Mouse (Mus musculus) CH12.LX (cell line): ENCODE measurements around the gene Acsl1. TPM values are rescaled to one million over a fixed set of nuclear protein-coding genes. Genes with fewer than 3 reads are reported as not detected.
"Not testable (repeated sequence)": the region's sequence is repeated elsewhere in the genome, so short reads cannot be mapped to it uniquely, and the experiment has no call there.

ENCODE experiments used
- DNase-seq: peaks from one replicate; pipeline ENCODE4 v3.0.0-alpha.2; 2013; ENCODE audit errors: extremely low read depth
- H3K27ac ChIP-seq: 2 replicates; pipeline ENCODE4 v1.5.1; 2012; ENCODE audit warnings: low read depth, mild to moderate bottlenecking, control low read depth, moderate library complexity; ENCODE audit not compliant: insufficient read depth
- H3K27me3 ChIP-seq: replicated peaks from 2 replicates; pipeline ENCODE3; 2012; ENCODE audit warnings: inconsistent platforms
- H3K36me3 ChIP-seq, 2 experiments: replicated peaks in 1 of 2; 2 replicates each; pipeline versions ENCODE3 to v1.6.1; 2012; ENCODE audit warnings: inconsistent platforms in 1 of 2, low read length in 1 of 2, mild to moderate bottlenecking in 1 of 2, mixed read lengths in 1 of 2, moderate library complexity in 1 of 2; ENCODE audit not compliant: control insufficient read depth in 1 of 2, insufficient read depth in 1 of 2
- H3K4me1 ChIP-seq, 2 experiments: 2 replicates each; pipeline ENCODE4 v1.6.1; 2012; ENCODE audit warnings: inconsistent platforms in 1 of 2, moderate library complexity in 1 of 2; ENCODE audit not compliant: insufficient read depth in 2 of 2, control insufficient read depth in 1 of 2
- H3K4me2 ChIP-seq: 2 replicates; pipeline ENCODE4 v1.6.1; 2012; ENCODE audit warnings: low read depth, mild to moderate bottlenecking, control low read depth; ENCODE audit not compliant: poor library complexity, insufficient read depth, severe bottlenecking
- H3K4me3 ChIP-seq, 3 experiments: fragments of 150-350 bp in 1 of 3; sonication (generic) in 1 of 3; replicated peaks in 1 of 3; 2 replicates each; pipeline versions ENCODE3 to v1.5.1; 2011 to 2012; ENCODE audit warnings: low read depth in 2 of 3, low read length in 2 of 3, mild to moderate bottlenecking in 2 of 3, moderate library complexity in 2 of 3, control low read depth in 1 of 3, improper control_type of control experiment in 1 of 3, inconsistent platforms in 1 of 3, mixed read lengths in 1 of 3; ENCODE audit not compliant: poor library complexity in 1 of 3
- H3K79me2 ChIP-seq: replicated peaks from 2 replicates; pipeline ENCODE4 v1.6.1; 2012; ENCODE audit warnings: mild to moderate bottlenecking, moderate library complexity; ENCODE audit not compliant: control insufficient read depth, poor library complexity, insufficient read depth, severe bottlenecking; ENCODE audit errors: extremely low read depth
- H3K9ac ChIP-seq: 2 replicates; pipeline ENCODE4 v1.6.1; 2012; ENCODE audit warnings: low read depth, mild to moderate bottlenecking, control low read depth, moderate library complexity; ENCODE audit not compliant: insufficient read depth
- H3K9me3 ChIP-seq: replicated peaks from 2 replicates; pipeline ENCODE3; 2012; ENCODE audit warnings: low read length, inconsistent platforms, mixed read lengths
- CTCF ChIP-seq, 2 experiments: IDR thresholded peaks in 1 of 2; conservative IDR thresholded peaks in 1 of 2; 2 replicates each; pipeline ENCODE4 v1.5.1; 2011 to 2012; ENCODE audit warnings: low read depth in 2 of 2, low read length in 2 of 2, improper control_type of control experiment in 1 of 2, inconsistent platforms in 1 of 2, mild to moderate bottlenecking in 1 of 2, moderate library complexity in 1 of 2
- ELF1 ChIP-seq: IDR thresholded peaks from 2 replicates; pipeline ENCODE4 v1.6.1; 2014; ENCODE audit warnings: low read depth, mild to moderate bottlenecking, inconsistent platforms, low read length, improper control_type of control experiment
- ETS1 ChIP-seq: conservative IDR thresholded peaks from 2 replicates; pipeline ENCODE4 v1.6.1; 2012; ENCODE audit warnings: low read depth, mild to moderate bottlenecking, inconsistent platforms, low read length, improper control_type of control experiment, moderate library complexity
- GABPA ChIP-seq: IDR thresholded peaks from 2 replicates; pipeline ENCODE4 v1.6.1; 2012; ENCODE audit warnings: low read depth, low read length, improper control_type of control experiment, inconsistent platforms; ENCODE audit not compliant: insufficient replicate concordance
- HCFC1 ChIP-seq: IDR thresholded peaks from 2 replicates; pipeline ENCODE4 v1.6.1; 2012; ENCODE audit warnings: low read depth, mild to moderate bottlenecking, inconsistent platforms, low read length, improper control_type of control experiment
- IRF4 ChIP-seq: IDR thresholded peaks from 2 replicates; pipeline ENCODE4 v1.6.1; 2014; ENCODE audit warnings: low read depth, mild to moderate bottlenecking, inconsistent platforms, low read length, improper control_type of control experiment
- JUND ChIP-seq: conservative IDR thresholded peaks from 2 replicates; pipeline ENCODE4 v1.6.1; 2011; ENCODE audit warnings: low read depth, low read length, improper control_type of control experiment
- MAFK ChIP-seq: IDR thresholded peaks from 2 replicates; pipeline ENCODE4 v1.6.1; 2011; ENCODE audit warnings: low read length, improper control_type of control experiment; ENCODE audit not compliant: insufficient replicate concordance
- MAX ChIP-seq: IDR thresholded peaks from 2 replicates; pipeline ENCODE4 v1.6.1; 2011; ENCODE audit warnings: low read length, improper control_type of control experiment
- MAZ ChIP-seq: IDR thresholded peaks from 2 replicates; pipeline ENCODE4 v1.6.1; 2012; ENCODE audit warnings: low read depth, mild to moderate bottlenecking, inconsistent platforms, low read length, improper control_type of control experiment, moderate library complexity
- NRF1 ChIP-seq: IDR thresholded peaks from 2 replicates; pipeline ENCODE4 v1.6.1; 2014; ENCODE audit warnings: low read depth, mild to moderate bottlenecking, inconsistent platforms, low read length, improper control_type of control experiment, moderate library complexity
- RAD21 ChIP-seq: IDR thresholded peaks from 2 replicates; pipeline ENCODE4 v1.6.1; 2011; ENCODE audit warnings: low read depth, mild to moderate bottlenecking, low read length, improper control_type of control experiment, moderate library complexity
- RCOR1 ChIP-seq: conservative IDR thresholded peaks from 2 replicates; pipeline ENCODE4 v1.6.1; 2012; ENCODE audit warnings: low read depth, mild to moderate bottlenecking, inconsistent platforms, low read length, improper control_type of control experiment
- SIN3A ChIP-seq: IDR thresholded peaks from 2 replicates; pipeline ENCODE4 v1.6.1; 2012; ENCODE audit warnings: low read length, improper control_type of control experiment, inconsistent platforms
- SMC3 ChIP-seq: IDR thresholded peaks from 2 replicates; pipeline ENCODE4 v1.6.1; 2011; ENCODE audit warnings: low read depth, low read length, improper control_type of control experiment
- TBP ChIP-seq: conservative IDR thresholded peaks from 2 replicates; pipeline ENCODE4 v1.6.1; 2011; ENCODE audit warnings: low read depth, low read length, improper control_type of control experiment
- TCF12 ChIP-seq: IDR thresholded peaks from 2 replicates; pipeline ENCODE4 v1.6.1; 2014; ENCODE audit warnings: low read depth, mild to moderate bottlenecking, inconsistent platforms, low read length, improper control_type of control experiment
- USF1 ChIP-seq: IDR thresholded peaks from 2 replicates; pipeline ENCODE4 v1.6.1; 2014; ENCODE audit warnings: low read depth, mild to moderate bottlenecking, inconsistent platforms, low read length, improper control_type of control experiment
- ZC3H11A ChIP-seq: IDR thresholded peaks from 2 replicates; pipeline ENCODE4 v1.6.1; 2012; ENCODE audit warnings: low read depth, mild to moderate bottlenecking, inconsistent platforms, low read length, improper control_type of control experiment
- ZKSCAN1 ChIP-seq: IDR thresholded peaks from 2 replicates; pipeline ENCODE4 v1.6.1; 2012; ENCODE audit warnings: low read depth, inconsistent platforms, low read length, improper control_type of control experiment, borderline replicate concordance
- ZNF384 ChIP-seq: IDR thresholded peaks from 2 replicates; pipeline ENCODE4 v1.6.1; 2012; ENCODE audit warnings: low read depth, low read length, improper control_type of control experiment, inconsistent platforms
- dilution Hi-C: fragments of 300-500 bp; cut with MboI; formaldehyde crosslinking; loops from 2 replicates; pipeline ENCODE4 v1.14.3; 2020; ENCODE audit warnings: low sequenced_read_pairs; ENCODE audit not compliant: extremely low pct_unique_long_range_greater_than_20kb, extremely low pct_ligation_motif_present
- in situ Hi-C: fragments of 300-500 bp; cut with MboI; formaldehyde crosslinking; loops from 3 replicates; pipeline ENCODE4 v1.14.3; 2019; ENCODE audit warnings: low sequenced_read_pairs, low pct_ligation_motif_present, low pct_unique_long_range_greater_than_20kb, mixed read lengths
- polyA plus RNA-seq: library from polyadenylated mRNA; unstranded; fragments of >175 nt; gene quantifications from 2 replicates; pipeline ENCODE4 v1.2.1, GENCODE M21; 2012; ENCODE audit warnings: low read depth; ENCODE audit not compliant: insufficient read length
- total RNA-seq, 2 experiments: library from RNA; depleted of rRNA; stranded (reverse); fragments of 300-350 nt in 1 of 2; fragments of >200 nt in 1 of 2; gene quantifications; 2 replicates each; pipeline ENCODE4 v1.2.3; 2012 to 2014

Gene Acsl1
- total and polyA plus RNA-seq, 3 experiments = 8.7 to 27.9 (median 19.5) TPM

DNA sequence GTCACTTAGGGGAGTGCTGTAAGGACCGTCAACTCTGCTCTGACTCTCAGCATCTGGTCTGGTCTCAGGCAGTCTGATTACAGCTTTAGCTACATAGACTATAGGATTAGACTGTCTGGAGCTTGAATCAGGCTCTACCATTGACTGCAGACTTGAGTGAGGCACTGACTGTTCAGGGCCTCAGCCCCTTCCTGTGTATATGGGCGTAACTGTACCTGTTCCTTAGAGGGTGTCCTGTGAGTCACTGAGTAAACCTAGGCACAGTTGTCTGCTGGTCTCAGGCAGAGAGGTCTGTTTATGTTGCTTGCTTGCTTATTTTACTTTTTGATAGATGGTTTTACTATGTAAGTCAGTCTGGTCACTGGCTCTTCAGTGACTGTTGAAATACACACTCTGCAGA lies 103.1 kb downstream of the Acsl1 start:
- Histone ChIP-seq H3K4me1 (peaks cover 0 to 12% of the 10 kb centered on the region in 2 experiments; a peak in 1 of 4 replicates), H3K27ac (no peak overlapping the region), H3K9me3 (no peaks in the 10 kb centered on the region), H3K79me2 (no peaks in the 10 kb centered on the region), H3K4me3 (no peak overlapping the region), H3K27me3 (no peaks in the 10 kb centered on the region), H3K9ac (no peak overlapping the region), H3K36me3 (peaks cover 48 to 82% of the 10 kb centered on the region in 2 experiments), H3K4me2 (no peak overlapping the region)
- dilution Hi-C loops (no loop called here), in situ Hi-C loops (loop anchor here (25.0 kb wide), 1 partner anchor 813 kb away; no protein-coding TSS in a partner anchor)
- DNase-seq = no peak
- no peak for TF ChIP-seq RAD21
- TF ChIP-seq ETS1 = no peak
- no peak for TF ChIP-seq MAZ
- TF ChIP-seq TBP = no peak
- TF ChIP-seq ZKSCAN1 = no peak
- no peak for TF ChIP-seq SIN3A
- TF ChIP-seq TCF12 = no peak
- no peak for TF ChIP-seq ZC3H11A
- TF ChIP-seq SMC3 = no peak
- no peak for TF ChIP-seq CTCF (conservative IDR thresholded peaks at IDR 0.05 in 1 of 2, IDR thresholded peaks at IDR 0.05 in 1 of 2; ENCODE audit: low read depth in 2 of 2, low read length in 2 of 2)
- TF ChIP-seq NRF1 = no peak
- no peak for TF ChIP-seq JUND
- TF ChIP-seq ELF1 = no peak
- TF ChIP-seq HCFC1 = no peak
- no peak for TF ChIP-seq ZNF384
- no peak for TF ChIP-seq GABPA
- no peak for TF ChIP-seq IRF4
- TF ChIP-seq USF1 = no peak
- TF ChIP-seq RCOR1 = no peak

DNA sequence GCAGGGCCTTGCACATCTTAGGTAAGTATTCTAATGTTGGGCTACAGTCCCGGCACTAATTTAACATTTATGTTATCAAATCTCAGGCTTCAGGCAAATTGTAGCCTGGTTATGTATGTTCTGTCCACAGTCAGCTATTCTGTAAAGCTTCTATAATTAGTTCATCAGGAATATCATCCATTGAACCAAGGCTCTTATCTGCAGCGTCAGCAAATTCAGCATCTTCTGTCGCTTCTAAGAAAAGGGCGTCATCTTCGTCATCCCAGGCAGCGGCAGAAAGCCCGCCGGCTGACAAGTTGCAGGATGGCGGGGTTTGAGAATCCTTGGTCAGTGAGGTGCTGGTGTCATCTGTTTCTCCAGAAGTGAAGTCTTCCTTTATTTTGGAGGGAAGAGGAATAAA lies 108.0 kb downstream of the Acsl1 start:
- Histone ChIP-seq H3K9me3 (no peaks in the 10 kb centered on the region), H3K79me2 (no peaks in the 10 kb centered on the region), H3K4me1 (peaks cover 0 to 38% of the 10 kb centered on the region in 2 experiments; a peak in 2 of 4 replicates), H3K36me3 (peaks cover 57 to 83% of the 10 kb centered on the region in 2 experiments), H3K27me3 (no peaks in the 10 kb centered on the region), H3K9ac (no peak overlapping the region), H3K4me2 (no peak overlapping the region), H3K4me3 (no peak overlapping the region), H3K27ac (no peak overlapping the region)
- dilution Hi-C loops (no loop called here), in situ Hi-C loops (no loop called here)
- TF ChIP-seq MAFK (peak; percentile 78), MAX (no peak)
- DNase-seq = no peak

DNA sequence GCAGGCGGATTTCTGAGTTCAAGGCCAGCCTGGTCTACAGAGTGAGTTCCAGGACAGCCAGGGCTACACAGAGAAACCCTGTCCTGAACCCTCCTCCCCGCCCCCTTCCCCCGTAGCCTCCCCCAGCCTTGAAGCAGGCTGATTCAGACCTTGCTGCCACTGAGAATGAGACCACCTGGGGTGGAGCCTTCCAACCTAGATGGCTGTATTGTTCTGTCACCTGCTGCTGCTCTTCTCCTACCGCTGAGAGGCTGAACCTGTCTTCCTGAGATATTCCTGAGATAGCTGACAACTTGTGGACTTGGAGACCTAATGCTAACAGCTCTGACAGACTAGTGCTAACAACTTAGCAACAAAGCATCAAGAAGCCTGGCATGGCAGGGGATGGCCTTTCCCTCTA lies 113.5 kb downstream of the Acsl1 start:
- DNase-seq, H3K9me3 ChIP-seq, dilution Hi-C loops, H3K27ac ChIP-seq, H3K79me2 ChIP-seq, H3K4me3 ChIP-seq, H3K9ac ChIP-seq, in situ Hi-C loops, H3K27me3 ChIP-seq, H3K4me2 ChIP-seq: not testable (repeated sequence)
- Histone ChIP-seq H3K36me3 (peaks cover 25 to 55% of the 10 kb centered on the region in 2 experiments), H3K4me1 (peaks cover 0 to 35% of the 10 kb centered on the region in 2 experiments; a peak in 2 of 4 replicates)
